Mouse (Mus musculus) kidney, adult 8-10 months (tissue): ENCODE data around the gene Dyrk3.
"Not testable (repeated sequence)": the region's sequence is repeated elsewhere in the genome, so short reads cannot be mapped to it uniquely, and the experiment has no call there.

Experiments
- DNase-seq, 2 experiments: peaks; one replicate each; pipeline ENCODE4 v3.0.0; 2022

Gene Dyrk3

DNA sequence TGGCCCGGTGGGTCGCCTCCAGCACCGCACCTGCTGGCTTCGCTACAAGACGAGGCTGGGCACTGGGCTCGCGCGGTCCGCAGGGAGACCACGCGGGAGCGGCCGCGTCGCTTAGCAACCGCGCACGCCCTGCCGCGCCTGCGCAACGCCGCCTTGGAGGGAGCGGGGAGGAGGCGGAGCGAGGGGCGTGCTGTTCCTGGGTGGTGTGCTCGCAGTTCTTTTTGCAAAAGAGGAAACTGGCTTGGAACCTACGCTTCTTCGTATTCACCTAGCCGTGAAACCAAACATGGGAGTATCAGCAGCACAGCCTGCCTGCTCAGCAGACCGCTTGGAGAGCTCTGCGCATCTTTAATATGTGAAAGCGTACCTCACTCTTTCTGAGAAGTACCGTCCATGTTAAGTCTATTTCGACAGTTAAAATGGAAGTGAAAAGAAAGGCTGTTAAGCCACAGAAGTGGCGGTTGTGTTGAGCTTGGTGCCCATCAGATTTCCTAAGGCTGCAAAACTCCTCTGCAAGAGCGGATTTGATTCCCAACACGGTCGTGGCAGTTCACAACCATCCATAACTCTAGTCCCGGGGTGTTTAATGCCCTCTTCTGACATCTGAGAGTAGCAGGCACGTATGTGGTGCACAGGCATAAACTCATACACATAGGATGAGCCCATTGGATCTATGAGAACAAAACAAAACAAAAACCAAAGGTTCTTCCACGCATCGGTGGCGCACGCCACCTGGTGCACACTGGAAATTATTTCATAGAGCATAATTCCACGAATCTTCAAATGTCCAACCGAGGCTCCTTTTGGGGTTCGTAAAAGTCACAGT is at the start of gene Dyrk3:
TSS of gene Dyrk3 (minus strand) at position 150 of the 826 bp plus-strand sequence.
- peak; percentile 87 to 88 for DNase-seq

DNA sequence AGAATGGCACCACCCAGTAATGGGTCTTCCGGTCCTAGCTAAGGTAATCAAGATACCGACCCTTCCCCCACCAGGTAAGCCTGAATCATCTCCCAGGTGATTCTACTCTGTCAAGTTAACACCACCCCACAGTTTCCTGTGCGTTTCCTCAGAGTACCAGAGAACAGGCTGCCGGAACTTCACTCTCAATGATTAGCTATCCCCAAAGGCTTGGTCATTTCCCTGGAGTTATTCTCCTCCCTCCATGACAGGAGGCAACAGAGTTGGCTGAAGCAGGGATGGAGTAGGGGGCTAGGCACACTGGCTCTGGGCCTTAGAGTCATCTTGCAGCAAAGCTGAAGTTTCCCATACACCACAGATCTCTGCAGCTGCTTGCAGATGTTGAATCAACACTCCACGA is 49.7 kb upstream of the Dyrk3 start:
- no peak for DNase-seq

DNA sequence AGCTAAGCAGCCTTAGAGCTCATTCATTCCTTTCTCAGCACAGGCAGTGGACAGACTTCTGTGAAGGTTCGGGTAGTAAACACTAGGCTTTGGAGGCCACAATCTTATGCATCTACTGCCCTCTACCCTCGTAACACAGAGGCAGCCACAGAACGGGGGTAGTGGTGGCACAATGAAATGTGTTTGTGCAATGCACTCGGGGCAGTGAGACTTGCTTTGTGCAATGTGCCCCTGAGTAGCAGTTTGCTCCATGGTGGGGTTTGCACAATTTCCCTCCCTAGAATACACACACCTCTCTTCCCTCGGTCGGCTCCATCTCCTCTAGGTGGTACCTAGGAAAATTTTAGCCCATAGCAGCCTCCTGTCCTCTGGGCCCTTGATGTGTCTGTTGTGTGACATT is 48.9 kb upstream of the Dyrk3 start:
- DNase-seq = no peak

- DNase-seq = no peak
These were observed 47.8 kb upstream of the Dyrk3 start for GRCm38 (mm10) chr1:131185821-131186506.

GRCm38 (mm10) chr1:131184956-131185660 is 47.0 kb upstream of the Dyrk3 start:
- no peak for DNase-seq

- DNase-seq = no peak
These were observed 46.3 kb upstream of the Dyrk3 start for GRCm38 (mm10) chr1:131184253-131184955.

DNA sequence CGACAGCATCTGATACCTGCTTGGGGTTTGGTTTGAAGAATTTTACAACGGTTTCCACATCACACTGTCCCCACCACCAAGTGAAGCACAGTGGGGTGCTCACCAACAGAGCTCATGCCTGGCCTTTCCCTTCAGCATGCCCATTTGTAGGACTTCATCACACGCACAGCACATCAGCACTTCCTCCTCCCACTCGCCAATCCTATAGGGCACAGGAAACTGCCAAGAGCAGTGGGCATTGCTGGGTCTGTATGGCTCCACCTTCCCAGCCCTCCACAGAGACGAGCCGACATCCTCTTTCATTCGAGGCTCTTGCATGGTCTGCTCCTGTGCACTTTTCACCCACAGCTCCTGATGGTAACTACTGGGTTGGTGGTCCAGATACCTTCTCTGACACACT is 45.1 kb upstream of the Dyrk3 start:
- no peak for DNase-seq

- DNase-seq = peak; percentile 70 to 85
These were observed 43.7 kb upstream of the Dyrk3 start for GRCm38 (mm10) chr1:131181642-131182527.

GRCm38 (mm10) chr1:131180386-131180785 is 42.2 kb upstream of the Dyrk3 start:
- DNase-seq = no peak

- no peak for DNase-seq
These were observed 39.9 kb upstream of the Dyrk3 start for GRCm38 (mm10) chr1:131178083-131178482.

DNA sequence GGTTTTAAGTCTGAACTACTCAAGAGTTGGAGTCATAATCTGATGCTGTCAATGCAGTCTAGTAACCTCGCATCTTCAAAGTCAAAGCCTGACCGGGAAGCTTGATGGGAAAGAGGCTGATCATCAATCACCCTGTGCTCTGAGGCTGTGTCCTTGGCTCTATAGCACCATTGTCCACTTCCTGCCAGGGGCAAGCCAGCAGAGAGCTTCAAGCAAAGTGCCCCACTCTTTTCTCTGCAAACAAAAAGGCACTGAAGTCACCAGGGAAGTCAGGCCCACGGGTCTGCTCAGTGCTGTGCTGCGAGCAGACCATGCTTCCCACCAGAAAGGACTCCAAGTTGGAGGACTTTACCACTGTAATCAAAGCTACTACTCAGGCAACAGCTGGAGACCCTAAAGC is 39.1 kb upstream of the Dyrk3 start:
- DNase-seq = no peak

DNA sequence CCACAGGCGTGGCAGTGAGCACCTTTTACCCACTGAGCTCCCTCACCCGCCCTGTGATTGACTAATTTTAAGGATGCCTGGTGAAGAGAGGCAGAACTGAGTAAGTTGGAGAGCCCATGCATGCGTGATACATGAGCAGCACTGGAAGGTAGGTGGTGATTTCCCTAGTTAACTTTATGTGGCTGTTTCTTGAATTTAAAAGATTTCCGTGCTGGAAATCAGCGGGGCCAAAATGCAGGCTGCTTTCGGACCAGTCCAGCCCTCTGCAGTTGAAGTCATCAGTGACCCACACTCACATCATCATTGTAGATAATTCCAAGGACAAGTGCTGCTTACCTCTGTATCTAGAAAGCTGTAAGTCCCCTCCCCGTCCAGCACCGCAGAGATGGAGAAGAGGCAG is 37.7 kb upstream of the Dyrk3 start:
- no peak for DNase-seq

- DNase-seq = no peak
These were observed 37.0 kb upstream of the Dyrk3 start for GRCm38 (mm10) chr1:131175189-131175588.

GRCm38 (mm10) chr1:131174299-131174861 is 36.2 kb upstream of the Dyrk3 start:
- no peak for DNase-seq

- DNase-seq = no peak
These were observed 35.7 kb upstream of the Dyrk3 start for GRCm38 (mm10) chr1:131173809-131174208.

- DNase-seq = no peak
These were observed 34.9 kb upstream of the Dyrk3 start for GRCm38 (mm10) chr1:131173001-131173400.

DNA sequence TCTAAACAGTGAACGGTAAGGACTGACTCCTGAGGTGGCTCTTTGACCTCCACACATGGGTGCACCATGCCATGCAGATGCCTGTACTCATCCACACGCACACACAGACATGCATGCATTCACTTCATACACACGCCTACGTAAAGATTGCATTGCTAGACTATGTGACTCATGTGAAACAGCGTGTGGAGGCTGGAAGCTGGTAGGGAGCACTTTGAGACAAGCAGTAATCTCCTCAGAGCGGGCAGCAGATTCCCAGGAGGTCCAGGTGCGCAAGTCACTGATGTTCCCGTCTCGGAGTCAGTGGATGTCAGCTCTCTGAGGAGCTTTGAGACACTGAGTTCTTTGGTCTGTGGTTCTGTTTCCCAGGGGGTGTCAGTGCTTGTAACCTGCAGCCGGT is 29.5 kb upstream of the Dyrk3 start:
- no peak for DNase-seq

GRCm38 (mm10) chr1:131164427-131164826 is 26.3 kb upstream of the Dyrk3 start:
- DNase-seq = no peak

GRCm38 (mm10) chr1:131161091-131161490 is 23.0 kb upstream of the Dyrk3 start:
- no peak for DNase-seq

GRCm38 (mm10) chr1:131159573-131160327 is 21.6 kb upstream of the Dyrk3 start:
- DNase-seq = not testable (repeated sequence)

- DNase-seq = no peak
These were observed 17.3 kb upstream of the Dyrk3 start for GRCm38 (mm10) chr1:131155456-131155855.
